Mouse (Mus musculus) urinary bladder, postnatal 10 days (tissue): ENCODE data around the gene Iqsec3.
A peak's percentile ranks its signal among the peaks of the same experiment; 100 is the strongest.

Source experiments
- DNase-seq: peaks from one replicate; pipeline ENCODE4 v3.0.0; 2022; ENCODE audit warnings: low spot score

The Iqsec3 gene

DNA sequence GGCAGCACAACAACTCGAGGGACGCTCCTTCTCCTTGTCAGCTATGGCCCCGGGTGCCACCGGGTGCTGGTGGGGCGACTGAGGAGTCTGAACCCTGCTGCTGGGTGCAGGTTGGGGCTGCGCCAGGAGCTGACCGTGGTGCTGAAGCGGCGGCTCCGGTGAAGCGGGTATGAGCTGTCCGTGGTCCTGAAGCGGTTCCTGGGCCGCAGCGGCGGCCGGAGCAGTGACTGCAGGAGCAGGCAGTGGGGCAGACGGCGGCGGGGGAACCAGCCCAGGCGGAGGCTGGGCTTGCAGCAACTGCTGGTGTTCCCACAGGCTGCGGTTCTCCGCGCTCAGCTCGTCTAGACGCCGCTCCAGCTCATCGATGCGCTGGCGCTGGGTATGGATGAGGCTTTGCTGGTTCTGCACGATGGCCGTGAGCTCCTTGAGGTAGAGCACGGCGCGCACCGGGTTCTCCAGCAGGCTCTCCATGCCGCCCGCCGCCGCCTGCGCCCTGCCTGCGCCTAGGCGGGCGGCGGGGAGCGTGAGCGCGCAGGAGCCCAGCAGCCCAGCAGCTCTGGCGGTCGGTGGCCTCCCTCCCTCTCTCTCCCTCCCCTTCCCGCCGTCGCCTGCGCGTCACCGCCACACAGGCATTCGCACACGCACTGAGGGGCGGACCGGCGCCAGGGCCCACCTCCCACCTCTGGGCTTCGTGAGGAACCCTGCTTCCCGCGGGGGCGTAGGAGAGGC lies at the start of gene Iqsec3:
Gene Iqsec3, minus strand, starts transcription at position 586 of the 729 bp plus-strand sequence.
- peak; percentile 86 for DNase-seq

DNA sequence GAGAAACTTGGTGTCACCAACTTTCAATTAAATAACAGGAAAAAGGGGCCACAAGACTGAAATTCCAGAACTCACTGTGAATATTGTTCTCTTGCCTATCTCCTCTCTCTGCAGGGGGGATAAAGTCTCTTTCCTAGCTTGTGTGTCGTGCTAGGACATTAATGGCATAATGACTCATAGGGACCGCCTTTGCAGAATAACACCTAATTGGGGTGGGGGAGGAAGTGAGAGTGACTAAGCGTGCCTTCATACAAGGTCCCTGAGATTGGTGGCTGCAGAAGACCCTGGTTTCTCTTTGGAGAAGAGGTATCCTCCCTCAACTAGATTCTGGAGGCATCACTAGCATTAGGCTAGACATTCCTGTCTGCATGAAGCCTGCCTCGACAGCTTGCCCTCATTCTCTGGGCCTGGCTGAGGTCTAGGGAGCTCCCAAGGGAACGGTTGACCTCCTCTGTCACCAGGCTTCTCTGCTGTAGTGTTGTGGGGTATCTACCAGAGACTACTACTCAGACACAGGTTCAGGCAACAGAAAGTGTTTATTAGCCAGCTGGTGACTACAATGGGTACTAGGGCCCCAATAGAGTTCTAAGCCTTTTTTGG lies 48.7 kb upstream of the Iqsec3 start:
- no peak for DNase-seq

DNA sequence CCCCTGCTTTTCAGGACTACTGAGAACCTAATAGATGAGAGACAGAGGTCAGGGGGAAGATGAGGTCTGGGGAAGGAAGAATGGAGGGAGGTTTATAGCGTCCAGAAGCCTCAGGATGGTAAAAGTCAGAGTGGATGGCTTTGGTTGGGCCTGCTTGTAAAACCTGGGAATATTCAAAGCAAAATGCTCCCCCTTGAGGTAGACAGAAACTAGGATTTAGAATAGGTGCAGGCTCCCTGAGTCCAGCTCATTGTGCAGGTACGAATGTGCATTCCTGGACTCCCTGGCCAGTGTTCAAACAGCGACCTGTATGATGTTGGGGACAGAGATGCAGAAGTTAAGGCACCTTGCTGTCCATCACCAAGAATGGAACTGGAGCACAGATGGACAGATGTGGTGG lies 47.6 kb upstream of the Iqsec3 start:
- DNase-seq = no peak

DNA sequence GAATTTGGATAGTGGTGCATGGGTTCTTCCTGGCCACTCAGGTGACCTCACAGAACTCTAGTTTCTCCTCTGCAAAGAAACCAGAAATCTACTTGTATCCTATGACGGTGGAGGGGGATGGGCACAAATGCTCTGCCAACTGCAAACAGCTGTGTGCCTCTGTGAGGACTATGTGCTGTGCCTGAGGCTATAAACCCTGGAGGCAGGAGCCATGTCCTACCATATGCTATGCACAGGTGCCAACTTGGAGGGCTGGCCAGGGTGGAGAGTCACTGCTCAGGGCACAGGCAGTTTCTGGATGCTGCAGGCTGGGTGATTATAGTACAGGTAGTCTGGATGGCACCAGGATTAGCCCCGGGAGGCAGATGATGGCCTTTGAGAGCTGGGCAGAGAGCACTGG lies 46.4 kb upstream of the Iqsec3 start:
- no peak for DNase-seq

DNA sequence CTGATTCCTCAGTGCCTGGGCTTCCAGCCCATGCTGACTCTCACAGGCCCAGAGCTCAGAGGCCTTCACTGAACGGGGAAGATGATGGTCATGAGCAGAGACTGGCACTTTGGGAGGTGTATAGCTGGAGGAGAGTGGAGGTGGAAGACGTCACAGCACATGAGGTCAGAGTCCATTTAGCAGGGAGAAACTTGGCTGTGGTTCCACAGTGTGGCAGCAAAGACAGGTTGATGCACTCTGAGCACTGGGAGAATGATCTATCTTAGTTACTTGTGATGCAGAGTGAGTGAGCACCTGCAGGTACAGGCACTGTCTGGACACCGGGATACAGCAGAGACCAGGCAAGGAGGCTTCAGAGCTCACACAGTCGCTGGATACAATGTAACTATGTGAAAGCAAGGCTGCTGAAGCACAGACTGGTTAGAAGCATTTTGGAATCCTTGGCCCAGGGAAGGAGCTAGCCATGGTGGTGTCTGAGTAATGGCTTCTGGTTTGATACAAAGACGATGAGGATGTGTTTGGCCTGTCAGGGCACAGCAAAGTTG lies 45.9 kb upstream of the Iqsec3 start:
- no peak for DNase-seq

DNA sequence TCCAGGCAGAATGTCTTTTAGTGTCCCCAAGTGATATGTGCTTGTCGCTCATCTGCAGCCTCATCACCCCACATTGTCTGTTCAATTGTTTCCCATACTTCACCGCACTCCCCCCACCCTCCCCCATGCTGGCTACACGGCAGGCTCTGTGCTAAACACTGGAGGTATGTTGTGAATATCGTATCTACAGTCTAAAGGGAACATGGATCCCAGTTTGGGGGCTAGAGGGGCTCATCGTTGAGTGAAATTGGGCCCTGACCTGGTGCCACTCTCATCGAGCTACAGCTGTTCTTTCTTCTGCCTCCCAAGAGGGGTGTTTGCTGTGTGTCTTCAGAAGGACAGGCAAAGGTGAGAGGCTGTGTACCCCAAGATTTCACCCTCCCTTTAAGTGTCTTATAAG lies 44.2 kb upstream of the Iqsec3 start:
- no peak for DNase-seq

DNA sequence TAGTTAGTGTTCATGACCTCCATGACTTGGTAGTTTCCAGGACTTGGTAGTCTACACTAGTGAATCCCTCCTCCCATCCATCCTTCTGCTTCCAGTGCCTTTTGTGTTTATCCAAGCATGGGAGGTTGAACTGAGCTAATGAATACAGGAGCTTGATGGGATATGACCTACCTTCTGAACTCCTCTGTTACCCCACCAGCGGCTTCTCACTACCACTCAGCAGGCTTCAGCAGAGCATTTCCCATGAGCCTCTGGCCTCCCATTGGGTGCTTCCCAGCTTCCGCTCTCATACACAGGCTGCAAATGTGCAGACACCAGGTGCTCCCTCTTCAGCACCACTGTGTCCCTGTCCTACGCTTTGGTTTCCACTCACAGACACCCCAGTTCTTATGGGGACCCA lies 36.9 kb upstream of the Iqsec3 start:
- no peak for DNase-seq

DNA sequence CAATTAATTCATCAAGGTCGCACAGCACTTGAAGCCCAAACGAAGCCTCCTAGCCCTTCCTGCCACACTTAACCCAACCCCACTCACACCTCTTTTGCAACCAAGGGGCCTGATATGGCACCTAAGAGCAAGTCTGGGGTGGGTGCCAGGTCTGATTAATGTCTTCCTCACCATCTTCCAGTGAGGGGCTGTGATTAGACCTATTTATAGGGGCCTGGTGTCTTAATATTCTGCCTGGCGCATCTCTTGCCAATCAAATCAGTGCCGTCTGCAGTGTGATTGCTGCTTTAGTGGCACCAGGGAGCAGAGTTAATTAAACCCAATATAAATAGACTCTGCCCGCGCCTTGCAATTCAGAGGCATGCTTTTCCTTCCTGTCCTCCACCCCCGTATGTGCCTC lies 36.4 kb upstream of the Iqsec3 start:
- no peak for DNase-seq

DNA sequence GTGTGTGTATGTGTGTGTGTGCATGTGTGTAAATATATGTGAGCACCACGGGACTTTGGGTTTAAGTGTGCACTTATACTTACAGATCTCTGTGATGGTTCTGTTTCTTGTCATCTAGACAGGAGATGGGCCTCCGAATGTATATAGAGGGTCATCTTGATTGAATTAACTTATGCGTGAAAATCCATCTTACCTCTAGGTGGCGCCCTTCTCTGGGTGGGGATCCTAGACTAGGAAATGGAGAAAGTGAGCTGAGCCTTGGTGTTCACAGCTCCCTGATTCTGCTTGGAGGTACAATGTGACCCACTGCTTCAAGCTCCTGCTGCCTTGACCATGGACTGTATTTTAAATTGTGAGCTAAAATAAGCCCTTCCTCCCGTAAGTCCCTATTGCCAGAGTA lies 34.8 kb upstream of the Iqsec3 start:
- no peak for DNase-seq

DNA sequence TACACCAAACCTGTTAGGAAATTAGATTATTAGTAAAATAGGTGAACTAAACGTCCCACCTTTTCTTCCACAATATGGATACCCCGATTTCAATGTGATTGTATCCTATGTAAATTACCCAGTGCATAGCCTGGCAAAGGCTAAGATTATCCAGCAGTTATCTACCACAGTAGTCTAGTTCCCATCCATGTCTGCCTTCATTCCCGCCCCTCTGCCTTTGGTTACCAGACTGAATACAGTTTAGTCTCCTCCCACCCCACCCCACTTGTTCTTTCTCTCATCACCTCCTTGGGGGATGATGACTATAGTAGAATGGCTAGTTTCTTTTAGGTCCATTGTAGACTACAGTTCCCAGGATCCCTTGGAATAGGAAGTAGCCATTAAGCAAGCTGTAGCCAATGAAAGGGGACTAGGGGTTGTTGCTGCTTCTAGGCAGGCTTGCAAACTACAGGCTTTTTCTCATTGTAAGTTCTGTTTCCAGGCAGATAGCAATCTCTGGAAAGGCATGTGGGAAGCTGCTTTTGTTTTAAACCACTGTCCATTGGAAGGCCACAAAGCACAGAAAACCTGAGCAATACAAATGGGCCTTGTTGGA lies 27.7 kb upstream of the Iqsec3 start:
- DNase-seq = no peak

DNA sequence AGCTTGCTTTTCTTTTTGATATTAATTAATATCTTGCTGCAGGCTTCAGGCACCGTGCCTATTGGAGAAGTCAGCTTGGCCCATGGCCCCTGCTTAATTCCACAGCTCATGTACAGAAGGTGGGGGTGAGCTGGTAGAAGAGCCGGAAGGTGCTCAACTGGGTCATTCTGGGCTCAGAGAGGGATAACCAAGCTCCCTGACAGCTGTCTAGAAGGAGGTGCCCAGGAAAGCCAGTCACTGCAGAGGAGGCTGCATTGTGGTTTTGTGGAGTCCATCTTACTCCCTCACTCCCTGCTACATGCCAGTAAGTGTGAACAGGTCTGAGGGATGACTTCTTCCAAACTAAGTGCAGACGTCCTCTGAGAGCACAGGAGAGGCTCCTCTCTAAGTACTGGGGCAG lies 26.4 kb upstream of the Iqsec3 start:
- no peak for DNase-seq

DNA sequence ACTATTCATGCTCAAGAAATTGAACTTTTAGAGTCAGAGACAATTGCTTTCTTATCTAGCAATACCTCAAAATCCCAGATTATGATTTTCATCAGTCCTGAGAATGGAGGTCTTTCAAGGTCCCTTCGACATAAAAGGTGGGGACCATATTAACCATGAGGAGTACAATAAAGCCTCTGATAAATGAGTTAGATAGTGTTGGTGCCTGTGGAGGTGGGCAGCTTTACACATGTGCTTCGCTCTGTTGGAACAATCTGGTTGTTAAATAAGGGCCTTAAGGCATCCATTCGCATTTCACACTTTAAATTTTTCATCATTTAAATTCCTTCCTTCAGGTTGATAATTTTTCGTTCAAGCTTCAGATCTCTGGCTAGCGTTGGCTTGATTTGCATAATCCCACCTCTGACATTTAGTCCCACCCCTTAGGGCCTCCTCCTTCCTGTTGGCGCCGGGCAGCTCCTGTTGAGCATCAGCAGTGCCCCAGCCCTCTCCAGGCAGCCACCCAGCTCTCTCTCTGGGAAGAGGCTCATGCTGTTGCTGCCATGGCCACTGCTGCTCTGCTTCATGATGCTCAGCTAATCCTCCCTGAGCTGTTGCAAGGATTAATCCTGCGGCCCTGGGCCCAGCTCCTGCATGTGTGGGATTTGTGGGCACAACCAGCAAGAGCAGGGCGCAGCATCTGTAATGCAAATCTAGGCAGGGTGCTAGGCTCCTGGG lies 25.5 kb upstream of the Iqsec3 start:
- DNase-seq = no peak

DNA sequence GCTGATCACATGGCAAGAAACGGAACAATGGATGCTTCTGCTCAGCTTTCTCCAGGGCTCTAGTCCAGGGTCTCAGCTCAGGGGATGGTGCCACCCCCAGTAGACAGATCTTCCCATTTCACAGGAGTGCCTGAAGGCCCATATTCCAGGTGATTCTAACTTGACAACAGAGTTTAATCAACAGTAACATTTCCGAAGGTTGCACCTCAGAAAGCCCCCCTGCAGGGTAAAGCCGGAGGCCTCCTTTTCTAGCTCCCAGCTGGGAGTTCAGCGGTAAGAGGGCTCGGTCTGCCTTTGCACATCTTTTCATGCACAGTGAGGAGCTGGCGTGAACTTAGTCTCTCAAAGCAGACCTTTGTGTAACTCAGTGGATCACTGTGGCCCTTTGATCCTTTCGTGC lies 22.1 kb upstream of the Iqsec3 start:
- no peak for DNase-seq

DNA sequence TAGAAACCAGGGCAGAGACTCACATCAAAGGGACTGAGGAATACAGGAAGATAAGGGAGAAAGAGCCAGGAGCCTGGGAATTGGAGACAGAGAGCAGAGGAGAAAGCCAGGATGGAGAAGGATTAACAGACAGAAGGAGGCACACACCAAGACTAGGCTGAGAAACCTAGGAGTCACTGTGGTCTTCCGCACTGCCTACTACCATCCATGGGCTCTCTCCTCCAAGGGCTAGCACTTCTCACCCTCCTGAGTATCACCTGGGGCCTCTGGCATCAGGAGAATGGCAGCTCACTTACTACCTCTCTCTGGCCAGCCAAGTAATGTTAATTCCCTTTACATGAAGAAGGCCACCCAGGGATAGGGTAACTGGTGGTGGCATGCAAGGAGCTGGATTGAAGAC lies 21.5 kb upstream of the Iqsec3 start:
- DNase-seq = no peak

DNA sequence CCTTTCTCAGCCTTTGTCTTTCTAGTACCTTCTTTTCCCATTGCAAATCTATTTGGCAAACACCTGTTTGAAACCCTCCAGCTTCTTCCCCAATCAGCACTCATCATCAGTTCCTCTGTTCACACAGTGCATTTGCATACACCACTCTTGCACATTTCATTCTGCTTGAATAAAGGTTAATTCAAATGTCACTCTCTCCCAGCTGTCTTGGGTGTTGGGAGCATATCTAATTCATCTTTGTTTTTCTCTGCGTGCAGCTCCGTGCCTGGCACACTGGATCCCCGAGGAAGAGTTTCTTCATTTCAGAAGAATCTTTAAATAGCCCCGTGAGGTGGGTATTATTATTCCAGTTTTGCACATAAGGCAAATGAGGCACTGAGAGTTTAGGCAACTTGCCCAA lies 20.8 kb upstream of the Iqsec3 start:
- DNase-seq = no peak

DNA sequence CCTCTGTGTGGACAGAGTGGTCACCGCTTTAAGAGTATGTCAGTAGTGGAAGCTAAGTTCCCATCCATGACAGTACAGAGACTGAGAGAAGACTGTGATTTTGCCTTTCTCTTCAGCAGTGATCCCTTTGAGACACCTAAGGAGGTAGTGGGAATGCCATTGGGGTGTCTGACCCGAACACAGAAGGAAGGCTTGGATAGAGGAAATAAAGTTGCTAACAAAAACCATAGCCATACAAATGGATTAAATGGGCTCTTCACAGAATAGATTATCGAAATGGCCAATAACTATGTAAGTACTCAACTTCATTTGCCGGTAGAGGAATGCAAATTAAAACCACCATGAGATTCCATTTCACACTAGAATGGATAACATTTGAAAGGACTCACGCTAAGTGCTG lies 17.9 kb upstream of the Iqsec3 start:
- DNase-seq = no peak

DNA sequence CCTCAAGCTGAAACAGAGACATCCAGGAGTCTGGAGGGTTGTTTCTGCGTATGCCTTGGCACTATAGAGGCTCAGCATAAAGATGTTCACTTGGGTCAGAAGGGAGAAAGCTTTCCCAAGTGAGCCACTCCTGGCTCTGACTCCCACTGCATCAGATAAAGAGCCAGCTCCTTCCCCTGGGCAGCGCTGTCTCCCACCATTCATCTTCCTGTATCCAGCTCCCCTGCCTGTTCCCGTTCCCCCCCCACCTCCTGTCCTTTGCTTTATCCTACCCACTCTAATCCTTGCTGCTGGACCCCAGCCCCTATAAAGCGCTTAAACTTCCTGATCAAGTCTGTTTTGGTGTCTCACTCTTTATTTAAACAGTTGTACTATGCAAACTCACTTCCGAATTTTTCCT lies 1.2 kb downstream of the Iqsec3 start:
- DNase-seq = no peak

DNA sequence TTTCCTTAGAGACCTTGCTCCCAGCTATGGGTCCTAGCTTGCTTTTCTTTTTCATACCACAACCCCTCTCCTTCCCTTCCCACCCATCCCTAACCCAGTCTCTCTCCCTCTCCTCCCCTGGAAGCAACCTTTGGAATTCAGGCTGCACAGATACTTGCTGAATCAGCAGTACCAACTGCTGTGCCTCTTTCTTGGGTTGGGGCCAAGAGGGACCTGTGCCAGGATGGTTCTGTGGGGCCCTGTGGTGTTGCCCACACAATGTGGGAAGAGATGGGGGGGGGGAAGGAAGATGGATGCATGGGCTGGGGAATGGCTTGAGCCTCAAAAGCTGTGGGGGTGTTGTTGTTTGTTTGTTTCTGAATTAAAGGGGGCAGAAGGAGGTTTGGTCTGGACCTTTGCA lies 5.2 kb downstream of the Iqsec3 start:
- DNase-seq = no peak

DNA sequence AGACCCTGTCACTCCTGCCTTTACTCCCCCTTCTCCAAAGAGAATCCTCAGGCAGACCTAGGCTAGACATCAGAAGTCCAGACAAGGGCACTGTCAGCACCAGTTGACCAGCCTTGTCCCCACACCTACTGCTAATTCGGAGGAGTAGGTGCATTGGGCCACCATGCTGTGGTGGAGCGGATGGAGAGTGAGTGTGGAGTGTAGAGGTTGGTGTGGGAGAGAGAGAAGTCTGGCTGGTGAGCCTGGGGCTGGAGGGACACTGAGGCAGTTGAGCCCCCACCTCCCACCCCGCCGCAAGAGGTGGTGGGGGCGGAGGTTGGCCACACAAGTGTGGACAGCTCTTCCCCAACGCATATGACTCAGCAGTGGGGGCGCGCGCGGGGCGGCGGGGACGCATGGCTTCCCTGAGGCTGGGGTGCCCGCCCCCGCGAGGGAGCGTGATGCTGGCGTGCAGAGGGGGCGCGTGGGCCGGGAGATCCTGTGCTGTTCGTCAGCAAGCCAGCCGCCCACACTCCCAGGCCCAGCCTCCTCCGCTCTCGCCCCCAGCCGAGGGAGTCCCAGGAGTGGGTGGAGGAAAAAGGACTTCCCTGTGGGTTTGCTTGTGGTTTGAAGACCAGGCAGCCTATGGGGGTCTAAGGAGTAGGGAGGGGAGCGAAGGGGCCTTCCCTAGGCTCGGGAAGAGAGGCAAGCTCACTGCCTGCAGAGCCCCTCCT lies 10.7 kb downstream of the Iqsec3 start:
- DNase-seq = no peak

DNA sequence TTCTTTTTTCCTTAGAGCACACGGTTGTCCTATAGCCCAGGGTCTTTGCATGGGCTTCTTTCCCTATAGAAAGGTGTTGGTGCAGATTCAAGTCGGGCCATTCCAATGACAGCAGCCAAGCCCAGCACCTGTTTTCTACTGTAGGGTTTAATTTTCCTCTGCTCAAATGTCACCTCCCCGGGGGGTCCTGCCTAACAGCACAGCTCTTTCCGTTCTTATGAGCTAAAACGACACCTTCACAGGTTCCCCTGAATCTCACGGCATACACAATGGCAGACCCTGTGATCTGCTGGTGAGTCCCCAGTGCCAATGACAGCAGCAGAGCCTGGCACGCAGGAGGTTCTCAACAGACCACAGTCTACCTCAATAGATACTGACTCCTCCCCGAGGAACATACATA lies 16.1 kb downstream of the Iqsec3 start:
- DNase-seq = no peak

DNA sequence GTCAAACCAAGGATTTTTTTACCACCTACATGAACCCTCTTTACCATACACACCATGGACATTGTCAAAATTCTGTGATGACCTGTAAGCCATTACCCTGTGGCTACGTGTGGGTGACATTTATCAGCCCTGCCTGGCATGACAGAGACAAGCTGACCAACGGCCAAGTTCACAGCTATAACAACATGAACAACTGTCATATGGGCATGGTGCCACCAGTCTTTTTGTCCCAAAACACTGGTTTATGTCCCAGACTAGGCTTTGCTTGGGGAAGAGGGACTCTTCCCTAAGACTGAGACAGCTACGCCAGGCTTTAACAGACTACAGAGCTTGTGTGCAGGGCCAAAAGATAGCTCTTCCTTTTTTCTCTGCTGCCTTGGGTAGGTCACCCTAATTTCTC lies 16.8 kb downstream of the Iqsec3 start:
- no peak for DNase-seq
